In the genomic region with DNA sequence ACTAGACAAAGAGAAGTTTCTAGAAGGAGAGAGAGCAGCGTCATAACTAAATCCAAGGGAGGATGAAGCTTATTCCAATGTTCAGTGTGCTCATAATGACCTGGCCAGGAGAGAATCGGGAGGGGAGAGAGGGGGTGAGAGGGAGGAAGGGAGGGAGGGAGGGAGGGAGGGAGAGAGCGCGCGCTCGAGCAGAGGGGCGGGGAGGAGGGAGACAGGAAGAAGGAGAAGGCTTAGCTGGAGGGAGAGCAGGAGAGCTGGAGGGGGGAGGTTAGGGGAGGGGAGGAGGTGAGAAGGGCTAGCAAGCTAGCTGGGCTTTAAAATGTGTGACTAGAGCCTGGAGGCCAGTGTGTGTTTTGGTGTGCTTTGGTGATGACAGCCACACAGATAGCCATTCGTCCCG, we compare ENCODE assay signal across 16 mouse cellular contexts. TPM values are rescaled to one million over a fixed set of nuclear protein-coding genes. Genes with fewer than 3 reads are reported as not detected.
DNase-seq lines count a peak whose midpoint lies in the region; ATAC-seq and TF ChIP-seq lines count a peak whose summit lies in the region.
"Had no signal": no experiment of that assay in that cellular context is flagged by ENCODE, and none has a peak within 500 bp of the region (broad histone marks: within the 10 kb centered on the region; RNA-seq: fewer than 3 reads in every experiment).

No protein-coding gene starts in this region.

- WGBS in heart, embryonic 11.5 days (ENCODE audit: insufficient replicate concordance), result 8% methylated on average over 9 of the region's 9 CpGs
- 14% methylated on average over 9 of the region's 9 CpGs for WGBS in embryonic facial prominence, embryonic 11.5 days
- WGBS in olfactory bulb, adult 2 months, result 36% methylated on average over 9 of the region's 9 CpGs

- H3K27me3 ChIP-seq in heart, embryonic 11.5 days (ENCODE audit: control insufficient read depth, insufficient read depth, low read length), result no peaks in the 10 kb centered on the region
- no peaks in the 10 kb centered on the region for H3K27me3 ChIP-seq in embryonic facial prominence, embryonic 11.5 days (ENCODE audit: control insufficient read depth, insufficient read depth, low read length)
- H3K27me3 ChIP-seq: embryonic facial prominence, embryonic 13.5 days; Patski had no signal

- H3K27ac ChIP-seq in heart, embryonic 11.5 days (ENCODE audit: low read depth, low read length), result peak overlapping the region; percentile 73
- no peak overlapping the region for H3K27ac ChIP-seq in embryonic facial prominence, embryonic 11.5 days (replicated peaks; ENCODE audit: low read depth, low read length)
- peak overlapping the region; percentile 84 for H3K27ac ChIP-seq in olfactory bulb, adult 2 months (ENCODE audit: insufficient read depth, low read depth, low read length)
- H3K27ac ChIP-seq: heart, adult 2 months; liver, embryonic 14.5 days had no signal

- ATAC-seq in heart, embryonic 11.5 days (replicated peaks; ENCODE audit: insufficient number of reproducible peaks, low FRiP score, low TSS enrichment), result 0 out of 2 replicates have a peak, but pooled peaks have one; percentile 36
- ATAC-seq in embryonic facial prominence, embryonic 11.5 days (replicated peaks; ENCODE audit: insufficient number of reproducible peaks, low FRiP score, low TSS enrichment, low read depth), result no peak
- ATAC-seq in megakaryocyte-erythroid progenitor cell, adult 5-6 weeks (replicated peaks; ENCODE audit: low FRiP score, low TSS enrichment, poor library complexity, severe bottlenecking), result no peak
- ATAC-seq: inflammation-experienced regulatory T-cells, adult 6 months; Patski had no signal

- peaks cover 22% of the 10 kb centered on the region for H3K4me1 ChIP-seq in heart, embryonic 11.5 days (ENCODE audit: control insufficient read depth, insufficient read depth, low read length)
- no peaks in the 10 kb centered on the region for H3K4me1 ChIP-seq in embryonic facial prominence, embryonic 11.5 days (ENCODE audit: control insufficient read depth, insufficient read depth, low read length)
- peaks cover 29% of the 10 kb centered on the region for H3K4me1 ChIP-seq in olfactory bulb, adult 2 months (ENCODE audit: control insufficient read depth, insufficient read depth, low read length)

- TF ChIP-seq CTCF in olfactory bulb, adult 2 months (IDR thresholded peaks at IDR 0.05; ENCODE audit: insufficient read depth, low read depth, low read length), result no peak

- peak overlapping the region; percentile 27 for H3K4me2 ChIP-seq in heart, embryonic 11.5 days
- H3K4me2 ChIP-seq in embryonic facial prominence, embryonic 11.5 days (ENCODE audit: low read depth, low read length), result no peak overlapping the region
- H3K4me2 ChIP-seq: embryonic facial prominence, embryonic 13.5 days had no signal

- H3K9me3 ChIP-seq in heart, embryonic 11.5 days (replicated peaks; ENCODE audit: control insufficient read depth, low read length), result no peaks in the 10 kb centered on the region
- no peaks in the 10 kb centered on the region for H3K9me3 ChIP-seq in embryonic facial prominence, embryonic 11.5 days (replicated peaks; ENCODE audit: control insufficient read depth, low read length)
- H3K9me3 ChIP-seq: embryonic facial prominence, embryonic 13.5 days had no signal

- TF ChIP-seq POLR2A in olfactory bulb, adult 2 months (IDR thresholded peaks at IDR 0.05; ENCODE audit: insufficient read depth, low read depth, low read length), result no peak

- H3K9ac ChIP-seq in heart, embryonic 11.5 days (ENCODE audit: low read depth, low read length), result no peak overlapping the region; the same call in 1 of the 2 replicates
- H3K9ac ChIP-seq in embryonic facial prominence, embryonic 11.5 days (replicated peaks; ENCODE audit: low read length), result no peak overlapping the region
- H3K9ac ChIP-seq: liver, embryonic 14.5 days had no signal

- no peaks in the 10 kb centered on the region for H3K36me3 ChIP-seq in heart, embryonic 11.5 days (ENCODE audit: control insufficient read depth, insufficient read depth, low read length)
- H3K36me3 ChIP-seq in embryonic facial prominence, embryonic 11.5 days (replicated peaks; ENCODE audit: control insufficient read depth, insufficient read depth, low read depth, low read length), result no peaks in the 10 kb centered on the region
- H3K36me3 ChIP-seq: embryonic facial prominence, embryonic 13.5 days had no signal

- DNase-seq in heart, adult 8-10 months (ENCODE audit: low spot score), result no peak
- peak; percentile 31 to 49 for DNase-seq in kidney, postnatal 4 days
- no peak for DNase-seq in kidney, adult 18-20 months
- DNase-seq in embryonic facial prominence, embryonic 11.5 days (ENCODE audit: low spot score), result peak; percentile 52
- DNase-seq in cerebellum, postnatal 14 days, result no peak
- DNase-seq: adrenal gland, postnatal 14 days; cerebellum, adult 11 months; heart, adult 2 months; layer of hippocampus, postnatal 36 days had no signal

- H3K4me3 ChIP-seq in heart, embryonic 11.5 days (ENCODE audit: low read depth, low read length), result no peak overlapping the region
- H3K4me3 ChIP-seq in embryonic facial prominence, embryonic 11.5 days (ENCODE audit: low read depth, low read length), result no peak overlapping the region
- no peak overlapping the region for H3K4me3 ChIP-seq in olfactory bulb, adult 2 months (ENCODE audit: insufficient read depth, low read depth, low read length)
- H3K4me3 ChIP-seq: embryonic facial prominence, embryonic 13.5 days; heart, adult 2 months had no signal

RNA-seq across cellular contexts. Expression of a gene that starts 26.8 kb away (rescaled TPM):
- 12.3 and 14.9 TPM in 2 replicates for polyA plus RNA-seq in heart, embryonic 11.5 days (2014; fragmentation: Nextera tagmentation; extraction: Ambion mirVana)
- 10 to 100 TPM; 37.9 to 56.9 (median 45.0) TPM for total RNA-seq in heart, adult 8-10 months (2022)
- polyA plus RNA-seq in embryonic facial prominence, embryonic 11.5 days (2014; fragmentation: Nextera tagmentation; extraction: Ambion mirVana), result 6.9 and 7.4 TPM in 2 replicates
- not detected in 2 replicates for polyA plus RNA-seq in olfactory bulb, adult 2 months (2012; ENCODE audit: insufficient read depth, insufficient read length, low replicate concordance, missing spikeins)
- total RNA-seq in megakaryocyte-erythroid progenitor cell, adult 5-6 weeks (2014; fragmentation: Nextera tagmentation), result 23.4 and 24.2 TPM in 2 replicates
- total RNA-seq in megakaryocyte-erythroid progenitor cell, adult 5-6 weeks (2017), result 22.4 and 32.8 TPM in 2 replicates

Comparison
In these comparisons a context has a peak if more than half of its experiments do, and no peak if none do; other contexts are left out.
1. DNase-seq: peak in kidney, postnatal 4 days (2 of 2) and embryonic facial prominence, embryonic 11.5 days (single experiment); none in heart, adult 8-10 months (single experiment), kidney, adult 18-20 months (single experiment) and cerebellum, postnatal 14 days (0 of 2).